Mouse (Mus musculus) neural tube, embryonic 12.5 days (tissue): ENCODE data around the gene Synj2. TPM values are rescaled to one million over a fixed set of nuclear protein-coding genes. Genes with fewer than 3 reads are reported as not detected.

ENCODE experiments used
- ATAC-seq: fragments of 200-750 bp; cut with Nextera tagmentation; 2 replicates; pipeline ENCODE4 v1.8.0; 2017; ENCODE audit warnings: low read depth, mild to moderate bottlenecking, moderate TSS enrichment, moderate library complexity; ENCODE audit not compliant: low FRiP score
- H3K27ac ChIP-seq: fragments of 300-500 bp; sonication (generic); 2 replicates; pipeline ENCODE4 v1.5.1; 2016
- H3K27me3 ChIP-seq: fragments of 300-500 bp; sonication (generic); replicated peaks from 2 replicates; pipeline ENCODE4 v1.6.1; 2016; ENCODE audit warnings: mild to moderate bottlenecking
- H3K36me3 ChIP-seq: fragments of 300-500 bp; sonication (generic); 2 replicates; pipeline ENCODE4 v1.6.1; 2016; ENCODE audit warnings: mild to moderate bottlenecking
- H3K4me1 ChIP-seq: fragments of 300-500 bp; sonication (generic); 2 replicates; pipeline ENCODE4 v1.6.1; 2016
- H3K4me2 ChIP-seq: fragments of 300-500 bp; sonication (generic); replicated peaks from 2 replicates; pipeline ENCODE4 v1.6.1; 2016; ENCODE audit warnings: mild to moderate bottlenecking
- H3K4me3 ChIP-seq: fragments of 300-500 bp; sonication (generic); 2 replicates; pipeline ENCODE4 v1.5.1; 2016
- H3K9ac ChIP-seq: fragments of 300-500 bp; sonication (generic); 2 replicates; pipeline ENCODE4 v1.6.1; 2016; ENCODE audit warnings: mild to moderate bottlenecking
- H3K9me3 ChIP-seq: fragments of 300-500 bp; sonication (generic); 2 replicates; pipeline ENCODE4 v1.6.1; 2016; ENCODE audit warnings: mild to moderate bottlenecking
- WGBS: fragments of 180-500 bp; shearing (Covaris S2); methylation state at CpG from one replicate; pipeline ENCODE4 v1.1.7; 2016; 5-methylcytosine and 5-hydroxymethylcytosine counted together
- polyA plus RNA-seq: library from polyadenylated mRNA; unstranded; fragments of >200 nt; fragmentation: Nextera tagmentation; extraction: Ambion mirVana; gene quantifications from 2 replicates; pipeline ENCODE4 v1.2.1, GENCODE M21; 2016

The Synj2 gene
- polyA plus RNA-seq, 1 experiment from 2014 or later: 2.9 TPM

DNA sequence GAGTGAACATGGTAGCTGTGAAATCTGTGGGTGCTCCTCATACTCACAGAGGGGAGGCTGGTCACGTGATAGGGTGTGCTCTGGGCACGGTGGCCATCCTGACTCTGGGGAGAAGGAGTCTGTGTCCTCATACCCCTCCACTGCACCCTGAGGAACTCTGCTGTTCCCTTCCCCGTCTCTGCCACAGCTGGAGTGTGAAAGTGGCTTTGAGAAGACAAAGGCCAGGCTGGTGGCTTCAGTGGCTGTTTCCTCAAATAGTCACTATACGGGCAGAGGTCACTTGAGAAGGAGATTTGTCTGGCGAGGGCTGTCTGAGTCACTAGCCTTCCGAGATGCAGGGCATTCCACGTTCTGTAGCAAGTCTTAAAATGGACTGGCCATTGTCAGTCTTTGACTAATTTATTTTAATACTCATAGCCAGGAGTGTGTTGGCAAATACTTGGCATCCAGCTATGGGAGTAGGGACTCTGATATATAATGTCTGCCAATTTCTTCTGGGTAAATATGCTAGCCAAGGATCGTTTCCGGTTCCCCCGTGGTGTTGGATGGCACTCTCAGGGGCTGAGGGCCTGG is 37.5 kb downstream of the Synj2 start:
- H3K36me3 ChIP-seq: no peaks in the 10 kb centered on the region
- no peak overlapping the region for H3K9ac ChIP-seq
- ATAC-seq: no peak
- no peak overlapping the region for H3K4me3 ChIP-seq
- no peaks in the 10 kb centered on the region for H3K9me3 ChIP-seq
- no peaks in the 10 kb centered on the region; the same call in 1 of the 2 replicates for H3K4me1 ChIP-seq
- H3K27ac ChIP-seq: no peak overlapping the region
- H3K4me2 ChIP-seq: no peak overlapping the region
- WGBS: 74% methylated on average over 10 of the region's 10 CpGs
- 0 out of 2 replicates have a peak, but pooled peaks cover 3% of the 10 kb centered on the region for H3K27me3 ChIP-seq

DNA sequence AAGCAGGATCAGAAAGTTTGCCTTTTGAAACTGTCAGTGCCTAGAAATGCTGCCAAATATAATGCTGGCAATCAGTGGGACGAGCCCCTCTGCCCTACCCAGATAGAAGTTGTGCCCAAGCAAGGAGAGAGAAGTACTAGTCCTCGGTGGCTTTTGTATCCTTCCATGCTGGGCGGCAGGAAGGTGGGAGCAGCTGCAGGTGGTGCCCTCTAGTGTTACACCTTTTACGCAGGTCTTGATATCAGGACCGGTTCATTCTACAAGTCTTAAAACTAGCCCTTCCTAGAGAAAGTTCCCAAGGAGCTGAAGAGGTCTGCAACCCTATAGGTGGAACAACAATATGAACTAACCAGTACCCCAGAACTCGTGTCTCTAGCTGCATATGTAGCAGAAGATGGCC is 39.8 kb downstream of the Synj2 start:
- Histone ChIP-seq H3K27me3 (0 out of 2 replicates have a peak, but pooled peaks cover 3% of the 10 kb centered on the region), H3K9me3 (no peaks in the 10 kb centered on the region), H3K9ac (no peak overlapping the region), H3K4me2 (no peak overlapping the region), H3K4me1 (no peaks in the 10 kb centered on the region; the same call in 1 of the 2 replicates), H3K27ac (no peak overlapping the region), H3K4me3 (no peak overlapping the region), H3K36me3 (no peaks in the 10 kb centered on the region)
- WGBS: 48% methylated on average over 6 of the region's 6 CpGs
- ATAC-seq: no peak

DNA sequence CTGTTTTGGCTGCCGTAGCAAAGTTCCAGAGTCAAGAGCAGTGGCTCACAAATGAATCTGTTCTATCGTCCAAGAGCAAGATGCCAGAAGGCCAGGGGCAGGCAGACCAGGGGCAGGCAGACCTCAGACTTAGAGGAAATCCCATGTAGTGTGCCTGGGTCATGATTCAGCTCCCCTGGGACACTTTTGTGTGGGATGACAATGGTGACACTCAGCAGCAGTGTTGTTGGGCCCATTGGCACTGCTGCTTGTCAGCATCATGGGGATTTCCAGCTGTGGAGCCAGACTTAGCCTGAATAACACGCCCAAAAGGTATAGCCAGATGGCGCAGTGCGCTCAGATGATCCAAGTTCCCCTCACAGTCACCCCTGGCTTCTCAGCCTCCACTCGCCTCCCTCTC is 42.1 kb downstream of the Synj2 start:
- no peak for ATAC-seq
- no peaks in the 10 kb centered on the region for H3K27me3 ChIP-seq
- no peaks in the 10 kb centered on the region for H3K9me3 ChIP-seq
- no peak overlapping the region for H3K9ac ChIP-seq
- WGBS: 81% methylated on average over 6 of the region's 6 CpGs
- no peak overlapping the region for H3K4me2 ChIP-seq
- peaks cover 14% of the 10 kb centered on the region for H3K4me1 ChIP-seq
- H3K36me3 ChIP-seq: no peaks in the 10 kb centered on the region
- no peak overlapping the region for H3K27ac ChIP-seq
- H3K4me3 ChIP-seq: no peak overlapping the region

DNA sequence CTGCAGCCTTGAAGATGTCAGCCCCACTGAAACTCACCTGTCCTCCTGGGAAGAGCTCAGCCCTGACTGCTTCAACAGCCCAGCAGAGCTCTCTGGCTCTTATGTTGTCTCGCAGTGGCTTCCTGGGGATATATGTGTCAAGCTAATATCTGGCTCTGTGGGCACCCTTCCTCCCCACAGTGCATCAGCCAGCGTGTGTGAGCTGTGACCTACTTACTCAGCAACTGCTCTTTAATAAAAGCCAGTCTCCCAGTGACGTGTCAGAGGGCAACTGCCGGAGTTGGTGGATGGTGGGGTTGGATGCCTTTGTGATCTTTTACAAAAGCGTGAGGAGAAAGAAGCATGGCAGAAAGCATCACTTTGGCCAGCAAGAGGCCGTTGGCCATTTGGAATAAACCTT is 42.8 kb downstream of the Synj2 start:
- Histone ChIP-seq H3K27ac (no peak overlapping the region), H3K4me2 (no peak overlapping the region), H3K9me3 (no peaks in the 10 kb centered on the region), H3K4me1 (peaks cover 15% of the 10 kb centered on the region), H3K4me3 (no peak overlapping the region), H3K27me3 (no peaks in the 10 kb centered on the region), H3K9ac (no peak overlapping the region), H3K36me3 (no peaks in the 10 kb centered on the region)
- ATAC-seq: no peak
- 78% methylated on average over 6 of the region's 6 CpGs for WGBS

DNA sequence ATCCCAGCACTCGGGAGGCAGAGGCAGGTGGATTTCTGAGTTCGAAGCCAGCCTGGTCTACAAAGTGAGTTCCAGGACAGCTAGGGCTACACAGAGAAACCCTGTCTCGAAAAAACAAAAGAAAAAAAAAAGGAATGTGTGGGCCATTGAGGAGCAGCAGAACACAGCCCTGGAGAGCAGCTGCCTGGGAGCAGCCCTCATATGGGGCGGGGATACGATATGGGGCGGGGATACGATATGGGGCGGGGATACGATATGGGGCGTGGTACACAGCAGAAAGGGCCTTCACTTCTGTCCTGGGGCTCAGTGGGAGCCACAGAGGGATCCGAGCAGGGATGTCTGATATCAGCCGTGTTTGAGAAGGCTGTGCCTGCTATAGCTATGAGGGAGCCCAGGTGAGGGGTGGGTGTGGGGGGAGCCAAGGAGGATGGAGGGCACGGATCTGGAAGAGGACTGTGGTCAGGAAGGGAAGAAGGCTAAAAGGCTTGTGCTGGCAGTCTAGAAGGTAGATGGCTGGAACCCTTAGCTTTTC is 43.7 kb downstream of the Synj2 start:
- no peak for ATAC-seq
- Histone ChIP-seq H3K9ac (no peak overlapping the region), H3K4me2 (no peak overlapping the region), H3K4me3 (no peak overlapping the region), H3K9me3 (no peaks in the 10 kb centered on the region), H3K36me3 (no peaks in the 10 kb centered on the region), H3K27me3 (no peaks in the 10 kb centered on the region), H3K4me1 (peaks cover 15% of the 10 kb centered on the region), H3K27ac (no peak overlapping the region)
- 64% methylated on average over 13 of the region's 13 CpGs for WGBS

DNA sequence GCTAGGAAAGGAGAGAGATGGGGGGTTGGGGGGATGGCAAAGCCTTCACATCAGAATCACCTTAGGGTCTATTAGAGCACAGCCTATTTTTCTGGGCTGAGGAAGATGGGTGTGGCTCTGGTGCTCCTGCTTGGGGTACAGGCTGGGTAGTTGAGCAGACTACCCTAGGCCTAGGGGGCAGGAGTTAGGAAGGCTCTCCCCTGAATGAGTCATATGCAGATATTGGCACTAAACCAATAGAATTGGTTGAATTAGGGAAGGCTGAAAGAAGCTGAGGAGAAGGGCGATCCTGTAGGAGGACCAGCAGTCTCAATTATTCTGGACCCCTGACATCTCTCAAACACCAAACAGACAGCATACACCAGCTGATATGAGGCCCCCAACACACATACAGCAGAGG is 44.2 kb downstream of the Synj2 start:
- ATAC-seq: no peak
- no peaks in the 10 kb centered on the region for H3K27me3 ChIP-seq
- H3K4me1 ChIP-seq: peaks cover 15% of the 10 kb centered on the region
- H3K4me3 ChIP-seq: no peak overlapping the region
- WGBS: 94% methylated on average over 1 of the region's 1 CpGs
- no peaks in the 10 kb centered on the region for H3K9me3 ChIP-seq
- H3K36me3 ChIP-seq: no peaks in the 10 kb centered on the region
- no peak overlapping the region for H3K4me2 ChIP-seq
- no peak overlapping the region for H3K27ac ChIP-seq
- H3K9ac ChIP-seq: no peak overlapping the region

DNA sequence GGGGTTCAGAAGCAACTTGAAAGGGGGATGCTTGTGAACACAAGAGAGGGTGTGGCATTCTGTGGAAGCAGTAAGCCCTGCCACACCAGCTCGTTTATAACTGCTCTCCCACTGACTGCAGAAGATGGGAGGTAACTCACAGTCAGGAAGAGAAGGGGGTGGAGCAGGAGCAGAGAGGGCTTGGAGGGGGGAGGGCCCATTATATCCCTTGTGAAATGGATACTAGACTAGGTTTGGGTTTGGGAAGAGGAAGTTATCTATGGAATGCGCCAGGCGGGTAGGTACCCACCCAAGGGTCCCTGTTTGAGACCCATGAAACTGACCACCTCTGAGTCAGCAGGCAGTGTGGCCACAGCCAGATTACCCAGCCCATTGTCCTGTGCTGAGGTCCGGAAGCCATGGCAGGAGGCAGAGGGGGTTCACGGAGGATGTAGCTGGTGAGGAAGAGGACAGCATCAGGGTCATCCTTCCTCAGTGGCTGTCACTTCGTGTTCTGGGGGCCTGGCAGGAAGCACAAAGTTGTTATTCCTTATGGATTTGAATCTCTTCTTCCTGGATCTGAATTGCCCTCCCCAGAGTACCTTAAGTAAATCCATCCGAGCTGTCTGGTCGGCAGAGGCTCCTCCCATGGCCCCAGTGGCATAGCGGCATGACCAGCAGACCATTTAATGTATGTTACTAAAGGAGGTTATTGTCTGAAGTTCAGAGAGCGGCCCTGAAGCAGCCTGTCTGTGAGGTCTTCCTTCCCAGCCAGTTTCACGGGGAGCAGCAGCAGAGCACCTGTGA is 46.4 kb downstream of the Synj2 start:
- Histone ChIP-seq H3K4me1 (peaks cover 15% of the 10 kb centered on the region), H3K9me3 (no peaks in the 10 kb centered on the region), H3K4me2 (peak overlapping the region; percentile 20; the same call in 1 of the 2 replicates), H3K9ac (no peak overlapping the region), H3K36me3 (no peaks in the 10 kb centered on the region), H3K4me3 (no peak overlapping the region), H3K27me3 (no peaks in the 10 kb centered on the region), H3K27ac (no peak overlapping the region)
- ATAC-seq: 0 out of 2 replicates have a peak, but pooled peaks have one; percentile 25
- 44% methylated on average over 11 of the region's 11 CpGs for WGBS

DNA sequence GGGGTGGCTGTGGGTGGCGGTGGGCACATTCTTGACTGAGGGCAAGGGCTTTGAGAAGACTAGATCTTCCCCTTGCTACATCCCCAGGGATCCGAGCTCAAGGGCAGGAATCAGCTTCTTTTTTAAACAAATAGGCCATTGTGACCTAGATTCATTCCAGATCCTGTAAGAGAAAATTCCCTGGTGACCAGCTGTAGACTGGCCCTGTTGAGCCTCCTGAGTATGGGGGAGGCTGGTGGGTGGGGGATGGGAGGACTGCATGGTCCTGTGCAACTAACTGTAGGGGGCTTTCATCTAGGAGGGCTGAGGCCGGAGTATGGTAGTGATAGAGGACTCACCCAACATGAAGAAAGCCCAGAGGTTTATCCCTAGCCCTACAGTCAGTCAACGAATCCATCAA is 47.0 kb downstream of the Synj2 start:
- Histone ChIP-seq H3K9ac (no peak overlapping the region), H3K9me3 (no peaks in the 10 kb centered on the region), H3K36me3 (no peaks in the 10 kb centered on the region), H3K27ac (no peak overlapping the region), H3K27me3 (no peaks in the 10 kb centered on the region), H3K4me3 (no peak overlapping the region), H3K4me2 (peak overlapping the region; percentile 20; the same call in 1 of the 2 replicates), H3K4me1 (peaks cover 15% of the 10 kb centered on the region)
- ATAC-seq: peak; percentile 44; the same call in 1 of the 2 replicates
- WGBS: 50% methylated on average over 4 of the region's 4 CpGs

DNA sequence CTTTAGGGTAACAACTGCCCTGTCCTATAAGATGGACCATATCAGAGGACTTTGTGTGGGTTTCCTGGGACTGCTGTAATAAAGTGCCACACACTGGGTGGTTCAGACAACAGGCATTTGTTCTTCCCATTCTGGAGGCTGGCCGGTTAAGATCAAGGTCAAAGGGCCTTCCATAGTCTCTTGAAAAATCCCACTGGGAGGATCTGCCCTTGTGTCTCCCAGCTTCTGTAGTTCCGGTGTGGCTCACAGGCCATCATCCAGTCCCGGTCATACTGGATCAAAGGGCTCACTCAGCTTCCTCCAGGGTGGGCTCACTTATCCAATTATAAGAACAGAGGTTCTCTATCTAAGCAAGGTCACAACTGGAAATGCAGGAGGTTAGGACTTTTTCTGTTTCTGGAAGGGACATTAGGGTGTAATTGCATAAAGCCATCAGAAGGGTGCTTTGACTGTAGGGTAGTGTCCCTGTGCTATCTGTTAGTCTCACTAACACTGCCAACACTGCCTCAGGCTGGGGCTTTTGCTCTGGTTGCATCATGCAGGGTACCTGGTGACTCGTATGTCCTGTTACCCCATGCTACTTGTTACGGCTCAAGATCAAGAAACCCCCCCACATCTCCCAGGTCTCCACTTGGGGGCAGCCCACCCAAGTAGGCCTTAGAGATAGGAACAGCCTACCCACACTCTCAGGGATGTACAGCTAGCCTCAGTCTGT is 51.9 kb downstream of the Synj2 start:
- H3K4me3 ChIP-seq: no peak overlapping the region
- 80% methylated on average over 5 of the region's 5 CpGs for WGBS
- no peak overlapping the region for H3K9ac ChIP-seq
- H3K4me1 ChIP-seq: peaks cover 3% of the 10 kb centered on the region; the same call in 1 of the 2 replicates
- H3K4me2 ChIP-seq: no peak overlapping the region
- ATAC-seq: no peak
- H3K36me3 ChIP-seq: no peaks in the 10 kb centered on the region
- H3K27me3 ChIP-seq: no peaks in the 10 kb centered on the region
- no peaks in the 10 kb centered on the region for H3K9me3 ChIP-seq
- H3K27ac ChIP-seq: no peak overlapping the region

DNA sequence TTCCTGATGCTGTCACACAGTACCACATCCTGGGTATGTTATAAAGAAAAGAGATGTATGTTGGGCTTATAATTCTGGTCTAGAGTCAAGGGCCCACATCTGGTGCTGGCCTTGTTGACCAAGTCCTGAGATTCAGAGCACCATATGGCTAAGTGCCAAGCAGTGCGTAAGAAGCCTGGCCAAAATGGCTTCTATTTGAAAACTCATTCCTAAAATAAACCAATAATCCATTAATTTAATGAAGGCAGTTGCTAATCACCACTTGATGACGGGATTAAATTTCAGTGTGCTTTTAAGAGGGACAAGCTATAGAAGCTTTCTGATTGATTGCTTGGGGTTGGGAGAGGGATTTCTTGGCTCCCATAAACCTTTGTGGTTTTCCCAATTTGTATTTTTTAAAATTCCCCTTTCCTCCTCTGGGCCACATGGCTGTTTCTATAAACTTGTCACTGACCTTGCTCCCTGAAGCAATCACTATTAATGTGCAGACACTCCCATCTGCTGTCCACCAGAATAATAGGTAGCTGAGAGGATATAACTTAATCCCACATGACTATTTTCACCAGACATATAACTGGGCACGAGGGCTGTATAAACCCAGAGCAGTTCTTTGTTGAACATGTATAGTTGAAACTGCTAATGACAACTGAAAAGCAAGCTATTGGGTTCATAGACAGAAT is 52.6 kb downstream of the Synj2 start:
- WGBS: 76% methylated on average over 3 of the region's 3 CpGs
- no peak overlapping the region for H3K4me3 ChIP-seq
- no peak overlapping the region for H3K4me2 ChIP-seq
- no peak overlapping the region for H3K9ac ChIP-seq
- no peaks in the 10 kb centered on the region for H3K36me3 ChIP-seq
- H3K27me3 ChIP-seq: no peaks in the 10 kb centered on the region
- no peaks in the 10 kb centered on the region for H3K9me3 ChIP-seq
- no peak overlapping the region for H3K27ac ChIP-seq
- H3K4me1 ChIP-seq: no peaks in the 10 kb centered on the region
- ATAC-seq: no peak

DNA sequence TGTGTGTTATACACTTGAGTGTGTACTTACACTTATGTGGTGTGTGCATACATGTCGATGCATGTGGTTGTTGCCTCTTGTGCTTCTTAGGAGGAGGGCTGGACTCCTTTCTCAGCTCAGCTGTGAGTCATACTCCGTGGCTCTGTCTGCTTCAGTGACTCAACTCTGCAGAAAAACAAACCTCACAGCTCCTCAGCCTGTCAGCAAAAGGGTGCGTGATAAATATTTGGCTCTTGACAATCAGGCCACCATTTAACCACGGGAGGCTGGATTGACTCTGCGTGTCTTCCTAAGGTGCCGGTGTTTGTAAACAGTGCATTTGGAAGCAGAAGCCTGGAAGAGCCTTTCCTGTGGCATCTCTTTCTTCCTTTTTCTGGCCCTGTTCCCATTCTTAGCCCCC is 53.5 kb downstream of the Synj2 start:
- 76% methylated on average over 6 of the region's 6 CpGs for WGBS
- Histone ChIP-seq H3K9ac (no peak overlapping the region), H3K36me3 (no peaks in the 10 kb centered on the region), H3K4me3 (no peak overlapping the region), H3K4me2 (no peak overlapping the region), H3K27me3 (no peaks in the 10 kb centered on the region), H3K9me3 (no peaks in the 10 kb centered on the region), H3K4me1 (no peaks in the 10 kb centered on the region), H3K27ac (no peak overlapping the region)
- no peak for ATAC-seq

DNA sequence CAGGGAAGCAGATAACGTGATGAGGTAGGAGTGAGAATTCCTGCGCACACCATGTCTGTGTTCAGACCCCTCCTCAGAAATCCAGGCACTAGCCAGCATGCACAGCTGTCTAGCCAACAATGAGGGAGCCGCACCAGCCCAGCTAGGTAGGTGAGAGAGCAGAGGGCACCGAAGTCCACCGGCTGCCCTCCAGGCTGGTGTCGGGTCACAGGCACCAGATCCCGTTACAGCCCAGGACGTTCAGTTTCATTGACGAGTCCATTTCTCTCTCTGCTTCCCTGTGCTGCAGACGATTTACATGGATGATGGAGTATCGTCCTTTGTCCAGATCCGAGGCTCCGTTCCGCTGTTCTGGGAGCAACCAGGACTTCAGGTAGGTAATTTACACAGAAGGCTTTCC is 55.5 kb downstream of the Synj2 start:
- Histone ChIP-seq H3K36me3 (no peaks in the 10 kb centered on the region), H3K4me1 (no peaks in the 10 kb centered on the region), H3K9me3 (no peaks in the 10 kb centered on the region), H3K9ac (no peak overlapping the region), H3K4me2 (no peak overlapping the region), H3K4me3 (no peak overlapping the region), H3K27me3 (no peaks in the 10 kb centered on the region), H3K27ac (no peak overlapping the region)
- WGBS: 81% methylated on average over 14 of the region's 14 CpGs
- no peak for ATAC-seq
